Mouse (Mus musculus): ENCODE measurements around the gene Ces2h. TPM values are rescaled to one million over a fixed set of nuclear protein-coding genes. Genes with fewer than 3 reads are reported as not detected.
"Not testable (repeated sequence)": the region's sequence is repeated elsewhere in the genome, so short reads cannot be mapped to it uniquely, and the experiment has no call there.

Gene Ces2h
- not detected in 2 replicates for total RNA-seq (2015)
- not detected in 2 replicates for total RNA-seq (2017)

DNA sequence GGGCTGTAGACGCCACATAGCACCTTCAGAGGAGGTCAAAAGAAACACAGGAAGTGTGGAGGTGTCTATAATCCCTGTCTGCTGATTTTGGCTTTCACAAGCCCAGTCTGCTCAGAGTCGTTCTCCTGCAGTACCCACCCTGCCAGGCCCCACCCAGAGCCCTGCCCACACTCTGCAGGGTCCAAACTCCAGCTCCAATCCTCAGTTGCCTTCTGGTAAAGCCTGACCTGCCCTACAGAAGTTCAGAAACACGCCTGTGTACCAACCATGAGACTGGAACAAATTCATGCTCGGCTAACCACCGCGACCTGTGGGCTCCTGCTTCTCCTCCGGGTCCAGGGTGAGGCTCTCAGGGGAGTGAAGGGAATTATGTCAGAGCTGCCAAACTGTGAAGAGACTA is at the start of gene Ces2h:
Gene Ces2h (plus strand): TSS at position 268 of the 400 bp plus-strand sequence.
- ATAC-seq (replicated peaks; ENCODE audit: poor library complexity), result no peak

DNA sequence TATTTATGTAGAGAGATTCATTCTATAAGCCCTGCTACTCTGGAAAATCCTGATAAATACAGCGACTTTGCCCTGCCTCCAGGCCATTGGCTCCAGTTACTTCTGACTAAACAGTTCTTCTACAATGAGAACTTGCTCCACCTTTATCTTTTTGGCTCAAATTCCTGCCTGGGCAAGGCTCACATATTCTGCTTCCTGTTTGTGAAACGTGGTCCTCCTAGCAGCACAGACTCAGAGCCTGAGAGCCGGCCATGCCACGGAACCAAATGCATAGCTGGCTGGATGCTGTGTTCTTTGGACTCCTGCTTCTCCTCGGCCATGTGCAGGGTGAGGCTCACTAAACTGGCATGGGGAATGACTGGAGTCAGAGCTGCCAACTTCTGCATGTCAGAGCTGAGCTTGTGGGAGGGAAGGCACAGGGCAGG is 39.1 kb upstream of the Ces2h start, which contains the start of gene Ces2g:
Gene Ces2g (plus strand): TSS at position 182 of the 425 bp plus-strand sequence.
- ATAC-seq (replicated peaks; ENCODE audit: poor library complexity), result peak; percentile 85

DNA sequence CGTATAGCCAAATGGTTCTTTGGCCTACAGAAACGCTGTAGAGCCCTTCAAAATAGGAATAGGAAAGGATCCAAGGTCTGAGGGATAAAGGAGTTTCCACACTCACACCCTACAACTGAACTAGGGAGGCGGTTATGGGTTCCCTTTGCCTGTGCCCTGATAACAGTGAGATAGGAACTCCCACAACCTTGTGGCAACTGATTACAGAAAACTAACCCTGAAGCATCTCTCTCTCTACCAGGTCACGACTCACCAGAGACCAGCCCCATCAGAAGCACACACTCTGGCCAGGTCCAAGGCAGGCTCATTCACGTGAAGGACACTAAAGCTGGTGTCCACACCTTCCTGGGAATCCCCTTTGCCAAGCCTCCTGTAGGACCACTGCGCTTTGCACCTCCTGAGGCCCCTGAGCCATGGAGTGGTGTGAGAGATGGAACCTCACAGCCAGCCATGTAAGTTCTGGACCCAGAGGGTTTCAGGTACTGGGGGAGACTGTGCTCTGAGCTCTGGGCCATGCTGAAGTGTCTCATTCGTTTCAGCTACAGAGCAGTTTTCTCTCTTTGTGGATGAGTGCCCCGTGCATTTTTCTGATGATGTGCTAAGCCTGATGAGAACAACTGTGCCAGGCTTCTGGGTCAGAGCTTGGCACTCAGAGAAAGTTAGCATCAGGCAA is 38.3 kb upstream of the Ces2h start:
- ATAC-seq (replicated peaks; ENCODE audit: poor library complexity), result peak; percentile 87

DNA sequence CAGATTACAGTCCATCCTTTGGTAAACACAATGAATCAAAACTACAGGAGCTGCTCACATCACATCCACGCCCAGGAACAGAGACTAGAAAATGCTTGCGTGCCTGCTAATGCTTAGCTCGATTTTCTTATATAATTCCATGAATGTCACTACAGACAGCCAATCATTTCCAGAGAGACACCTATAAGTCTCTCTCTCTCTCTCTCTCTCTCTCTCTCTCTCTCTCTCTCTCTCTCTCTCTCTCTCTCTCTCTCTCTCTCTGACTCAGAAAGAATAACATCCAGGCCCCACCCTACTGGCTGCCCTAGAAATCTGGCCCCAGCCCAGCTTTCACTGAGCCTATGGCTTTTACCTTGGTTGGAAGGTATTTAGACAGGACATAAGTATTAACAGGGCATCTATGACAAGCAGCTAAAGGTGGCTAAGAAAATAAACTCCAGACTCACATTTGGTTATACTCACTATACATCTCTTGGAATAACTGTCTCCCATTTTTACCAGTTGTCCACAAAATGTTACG is 37.2 kb upstream of the Ces2h start:
- ATAC-seq (replicated peaks; ENCODE audit: poor library complexity), result no peak

DNA sequence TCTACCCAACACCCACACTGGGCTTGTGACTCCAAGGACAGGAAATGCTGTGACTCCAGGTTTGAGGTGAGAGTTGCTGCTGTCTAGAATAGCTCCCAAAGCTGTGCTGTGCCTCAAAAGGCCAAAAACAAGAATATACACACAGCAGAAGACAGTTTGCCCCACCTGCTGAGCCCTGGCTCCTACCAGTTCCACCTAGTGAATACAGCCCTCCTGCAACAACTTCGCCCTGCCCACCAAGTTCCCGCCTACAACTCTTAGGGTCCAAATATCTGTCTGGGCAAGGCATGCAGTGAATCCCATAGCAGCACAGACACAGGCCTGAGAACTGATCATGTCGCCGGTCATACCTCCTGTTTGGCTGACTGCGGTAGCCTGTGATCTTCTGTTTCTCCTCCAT is 16.5 kb upstream of the Ces2h start:
- no peak for ATAC-seq (replicated peaks; ENCODE audit: poor library complexity)

DNA sequence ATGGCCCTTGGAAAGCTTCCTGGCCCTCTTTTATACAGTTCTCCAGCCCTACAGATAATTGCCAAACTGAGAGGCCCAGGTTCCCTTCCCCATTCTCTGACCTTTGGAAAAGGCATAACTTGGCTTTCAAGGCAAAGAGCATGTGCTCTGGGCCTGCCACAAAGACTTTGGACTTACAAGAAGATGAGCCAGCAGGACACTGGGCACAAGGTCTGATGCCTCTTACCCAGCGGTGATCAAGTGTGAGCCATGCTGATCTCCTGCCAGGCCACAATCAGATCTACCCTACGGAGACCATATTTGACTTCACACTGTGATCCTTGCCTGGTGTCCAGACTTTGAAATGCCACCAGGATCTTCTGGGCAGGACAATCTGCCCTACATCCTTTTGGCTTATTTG is 15.7 kb upstream of the Ces2h start:
- ATAC-seq (replicated peaks; ENCODE audit: poor library complexity), result no peak

DNA sequence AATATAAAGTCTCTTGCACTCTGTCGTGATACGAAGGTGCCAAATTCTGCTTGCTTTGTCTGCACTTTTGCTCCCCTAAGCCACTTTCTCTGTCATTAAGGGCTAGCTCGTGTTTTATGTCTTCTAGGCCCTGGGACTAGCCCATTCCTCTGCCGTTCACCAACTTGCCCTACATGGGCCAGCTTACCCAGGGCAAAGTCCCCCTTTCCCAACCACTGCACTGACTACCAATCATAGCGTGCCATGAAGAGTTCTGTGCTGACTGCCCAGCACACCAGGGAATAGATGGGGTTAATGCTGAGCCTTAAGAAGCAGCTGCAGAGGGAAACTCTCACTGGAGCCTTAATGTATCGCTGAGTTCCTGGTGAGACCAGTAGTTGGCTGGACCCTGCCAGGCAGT is 2.5 kb upstream of the Ces2h start:
- ATAC-seq (replicated peaks; ENCODE audit: poor library complexity), result no peak

DNA sequence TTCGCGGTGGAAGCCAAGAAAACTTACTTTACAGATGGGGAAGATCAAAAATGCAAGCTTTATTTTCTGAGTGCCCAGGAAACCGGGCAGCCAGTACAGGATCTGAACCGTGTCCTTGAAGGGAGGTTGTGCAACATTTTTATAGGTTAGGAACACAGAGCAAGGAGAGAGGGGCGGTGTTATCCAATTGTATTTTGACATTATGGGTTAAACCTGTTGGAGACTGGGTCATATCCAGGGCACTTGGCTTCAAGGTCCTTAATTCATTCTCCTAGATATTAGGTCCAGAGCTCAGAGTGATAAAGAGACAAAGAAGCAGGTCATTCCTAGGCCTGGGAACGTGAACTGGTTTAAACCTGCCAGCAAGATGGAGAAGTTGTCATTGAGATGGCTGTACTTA is 1.5 kb upstream of the Ces2h start:
- no peak for ATAC-seq (replicated peaks; ENCODE audit: poor library complexity)

DNA sequence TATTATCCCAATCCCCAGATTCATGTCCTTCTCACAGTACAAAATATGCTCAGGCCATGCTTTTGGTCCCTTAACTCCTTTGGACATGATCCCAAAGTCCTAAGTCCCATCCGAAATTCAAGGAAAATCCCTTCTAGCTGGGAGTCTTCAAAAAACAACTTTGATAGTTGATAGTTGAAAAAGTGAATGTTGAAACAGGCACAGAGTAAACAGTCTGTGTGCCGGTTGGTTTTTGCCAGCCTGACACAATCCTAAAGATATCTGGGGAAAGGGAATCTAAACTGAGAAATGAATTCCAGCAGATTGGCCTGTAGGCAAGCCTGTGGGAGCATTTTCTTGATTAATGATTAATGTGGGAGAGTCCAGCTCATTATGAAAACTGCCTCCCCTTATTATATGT is 9.3 kb downstream of the Ces2h start:
- no peak for ATAC-seq (replicated peaks; ENCODE audit: poor library complexity)

DNA sequence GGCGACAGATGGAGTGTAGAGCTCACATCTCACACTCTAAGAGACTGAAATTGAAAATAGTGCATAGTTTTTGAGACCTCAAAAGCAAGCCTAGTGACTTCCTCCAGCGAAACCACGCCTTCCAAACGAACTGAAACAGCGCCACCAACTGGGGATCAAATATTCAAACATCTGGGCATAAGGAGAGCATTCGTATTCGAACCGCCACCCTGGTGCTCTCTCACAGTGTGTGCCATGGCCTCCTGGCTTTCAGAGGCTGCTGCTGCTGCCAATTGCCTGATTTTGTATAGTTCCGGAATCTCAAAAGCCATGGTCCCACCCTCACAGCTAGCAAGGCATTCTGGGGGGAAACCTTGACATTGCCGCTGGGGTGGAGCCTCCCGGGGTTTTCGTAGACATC is 10.5 kb downstream of the Ces2h start:
- peak; percentile 60; the same call in 1 of the 2 replicates for ATAC-seq (replicated peaks; ENCODE audit: poor library complexity)

DNA sequence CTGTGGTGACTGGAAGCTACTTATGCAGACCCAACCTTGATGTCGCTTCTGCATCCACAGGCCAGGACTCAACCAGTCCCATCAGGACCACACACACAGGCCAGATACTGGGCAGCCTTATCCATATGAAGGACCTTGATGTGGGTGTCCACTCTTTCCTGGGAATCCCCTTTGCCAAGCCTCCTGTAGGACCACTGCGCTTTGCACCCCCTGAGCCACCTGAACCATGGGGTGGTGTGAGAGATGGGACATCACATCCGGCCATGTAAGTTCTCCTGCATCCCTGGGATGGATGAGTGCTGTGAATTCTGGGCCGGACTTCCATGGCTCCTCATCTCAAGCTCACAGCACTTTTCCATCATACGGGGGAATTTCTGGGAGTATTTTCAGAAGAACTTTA is 13.7 kb downstream of the Ces2h start:
- ATAC-seq (replicated peaks; ENCODE audit: poor library complexity), result no peak

DNA sequence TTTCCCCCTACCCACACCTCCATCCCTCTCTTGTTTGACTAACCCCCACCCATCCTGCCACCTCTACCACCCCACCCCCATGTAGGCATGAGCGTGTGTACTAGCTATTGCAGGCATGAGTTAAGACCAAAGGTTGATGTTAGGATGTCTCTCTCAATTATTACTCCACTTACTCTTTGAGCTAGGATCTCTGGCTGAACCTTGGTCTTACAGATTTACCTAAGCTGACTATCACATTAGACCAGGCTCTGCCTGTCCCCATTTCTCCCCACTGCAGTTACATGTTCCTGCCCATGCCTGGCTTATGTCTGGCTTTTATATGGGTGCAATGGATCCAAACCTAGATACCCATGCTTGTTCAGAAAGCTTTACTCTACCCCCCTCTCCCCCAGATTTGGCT is 21.3 kb downstream of the Ces2h start:
- ATAC-seq (replicated peaks; ENCODE audit: poor library complexity), result no peak

DNA sequence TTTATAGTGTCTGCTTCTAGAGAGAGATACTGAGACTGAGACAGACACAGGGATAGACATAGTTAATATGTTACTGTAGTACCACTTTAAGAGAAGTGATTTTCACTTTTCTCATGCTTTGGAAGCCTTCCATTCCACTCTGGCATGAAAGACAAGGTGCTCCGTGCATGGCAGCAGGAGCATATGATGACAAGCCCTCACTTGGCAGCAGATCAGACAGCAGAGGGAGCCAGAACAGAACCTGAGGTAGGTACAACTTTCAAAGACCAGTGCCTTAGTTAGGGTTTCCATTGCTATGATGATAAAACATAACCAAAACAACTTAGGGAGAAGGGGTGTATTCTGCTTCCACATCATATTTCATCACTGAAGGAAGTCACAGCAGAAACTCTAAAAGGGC is 22.4 kb downstream of the Ces2h start:
- ATAC-seq (replicated peaks; ENCODE audit: poor library complexity), result no peak

DNA sequence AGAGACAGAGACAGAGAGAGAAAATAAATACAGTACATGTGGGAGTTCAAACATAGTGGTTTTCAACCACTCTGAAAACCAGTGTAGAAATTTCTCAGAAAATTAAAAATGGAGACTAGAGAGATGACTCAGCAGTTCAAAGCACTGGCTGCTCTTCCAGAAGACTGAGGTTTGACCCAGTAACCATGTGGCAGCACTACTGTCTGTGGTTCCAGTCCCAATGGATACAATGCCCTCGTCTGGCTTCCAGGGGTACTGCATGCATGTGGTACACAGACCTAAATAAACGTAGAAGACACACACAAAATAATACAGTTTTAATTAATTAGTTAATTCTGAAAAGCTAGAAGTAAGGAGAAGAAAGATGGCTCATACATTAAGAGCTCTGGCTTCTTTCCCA is 24.4 kb downstream of the Ces2h start:
- peak; percentile 98 for ATAC-seq (replicated peaks; ENCODE audit: poor library complexity)

DNA sequence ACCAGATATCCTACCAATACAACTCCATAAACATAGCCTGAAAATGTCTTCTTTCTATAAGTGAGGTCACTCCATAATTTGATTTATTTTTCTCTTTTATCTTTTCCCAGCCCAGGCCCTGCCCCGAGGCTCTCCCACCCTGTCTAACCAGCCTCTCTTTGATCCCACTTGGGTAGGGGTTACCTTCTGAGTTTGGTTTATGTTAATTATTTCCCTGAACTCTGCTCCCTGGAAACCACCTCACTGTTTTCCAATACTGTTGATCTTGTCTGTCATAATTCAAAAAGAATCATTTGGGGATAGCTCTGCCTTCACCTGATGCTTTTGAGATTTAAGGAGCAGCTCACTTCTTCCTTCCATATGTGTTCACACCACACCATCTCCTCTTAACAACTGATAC is 42.9 kb downstream of the Ces2h start:
- ATAC-seq (replicated peaks; ENCODE audit: poor library complexity), result no peak

DNA sequence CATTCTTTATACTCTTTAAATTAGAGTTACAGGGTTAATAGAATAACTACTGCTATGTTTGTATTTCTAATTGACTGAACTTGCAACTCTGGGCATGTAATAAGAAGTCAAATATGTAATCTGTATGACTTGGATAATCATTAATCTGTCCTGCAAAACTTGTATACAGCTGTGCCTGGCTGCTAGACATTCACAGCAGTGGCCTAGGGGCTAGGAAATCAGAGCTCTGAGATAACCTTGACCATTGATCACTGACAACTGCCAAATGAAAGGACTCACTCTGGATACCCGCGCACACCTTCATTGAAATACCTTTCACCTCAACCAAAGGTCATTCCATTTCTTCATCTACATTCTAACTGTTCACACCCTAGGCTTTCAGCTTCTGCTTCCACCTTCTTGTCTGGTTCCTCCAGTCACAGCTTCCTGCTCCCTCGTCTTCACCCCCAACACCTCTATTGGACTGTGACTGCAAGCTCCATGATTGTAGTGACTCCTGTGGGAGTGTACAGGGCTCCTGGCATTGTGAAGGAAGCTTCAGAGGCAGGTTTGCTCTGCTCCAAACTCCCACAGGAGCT is 45.3 kb downstream of the Ces2h start:
- no peak for ATAC-seq (replicated peaks; ENCODE audit: poor library complexity)

DNA sequence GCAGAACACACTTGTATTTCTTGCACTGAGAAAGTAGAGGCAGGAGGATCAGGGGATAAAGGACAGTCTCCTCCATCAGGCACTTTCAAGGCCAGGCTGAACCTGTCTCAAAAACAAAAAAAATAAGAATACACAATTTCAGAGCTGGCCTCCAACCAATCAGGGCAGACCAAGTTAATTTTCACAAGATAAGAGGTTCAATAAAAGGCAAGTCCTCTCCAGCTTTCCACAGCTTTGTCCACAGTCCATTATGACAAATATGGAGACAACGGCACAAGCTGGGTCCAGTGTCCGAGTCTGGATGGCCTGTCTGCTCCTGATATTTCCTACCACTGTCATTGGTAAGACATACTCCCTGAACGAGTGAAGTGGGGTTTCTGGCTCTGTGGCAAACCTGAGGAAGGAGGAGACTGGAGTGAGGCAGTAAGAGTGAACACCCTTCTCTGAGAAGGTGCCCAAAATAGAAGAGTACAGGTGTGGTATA is 47.8 kb downstream of the Ces2h start, which contains the start of gene Ces3a:
Gene Ces3a (plus strand): TSS at position 231 of the 484 bp plus-strand sequence.
- no peak for ATAC-seq (replicated peaks; ENCODE audit: poor library complexity)

DNA sequence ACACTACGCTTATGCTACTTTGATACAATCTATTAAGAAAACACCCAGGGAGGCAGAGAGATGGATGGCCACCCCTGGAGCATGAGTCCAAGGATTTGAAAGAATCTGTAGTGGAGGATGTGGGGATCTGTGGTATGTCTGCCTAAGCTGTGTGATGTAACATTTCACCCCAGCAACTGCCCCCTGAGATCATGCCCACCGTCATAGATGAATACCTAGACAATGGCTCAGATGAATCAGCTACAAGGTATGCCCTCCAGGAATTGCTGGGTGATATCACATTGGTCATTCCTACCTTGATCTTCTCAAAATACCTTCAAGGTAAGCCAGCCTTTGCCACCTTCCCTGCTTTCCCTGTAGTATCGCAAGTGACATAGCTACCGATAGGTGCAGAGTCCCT is 55.6 kb downstream of the Ces2h start:
- ATAC-seq (replicated peaks; ENCODE audit: poor library complexity), result no peak

DNA sequence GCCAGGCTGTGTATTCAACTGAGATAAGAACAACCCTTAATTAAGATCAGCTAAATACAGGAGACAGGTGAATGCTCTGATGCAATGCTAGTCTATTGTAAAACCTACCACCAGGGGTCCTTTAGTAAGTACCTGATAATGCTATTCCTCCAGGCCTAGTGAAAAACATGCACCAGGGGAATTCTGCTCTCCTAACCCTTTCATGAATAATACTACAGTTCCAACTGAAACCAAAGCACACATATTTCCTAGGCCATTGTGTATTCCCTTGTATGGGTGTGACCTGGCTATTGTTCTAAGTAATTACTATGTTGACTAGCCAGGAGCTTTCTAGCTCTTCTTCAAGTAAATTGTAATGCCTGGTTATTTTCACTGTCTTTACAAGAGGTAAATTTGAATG is 59.4 kb downstream of the Ces2h start:
- ATAC-seq (replicated peaks; ENCODE audit: poor library complexity), result no peak

DNA sequence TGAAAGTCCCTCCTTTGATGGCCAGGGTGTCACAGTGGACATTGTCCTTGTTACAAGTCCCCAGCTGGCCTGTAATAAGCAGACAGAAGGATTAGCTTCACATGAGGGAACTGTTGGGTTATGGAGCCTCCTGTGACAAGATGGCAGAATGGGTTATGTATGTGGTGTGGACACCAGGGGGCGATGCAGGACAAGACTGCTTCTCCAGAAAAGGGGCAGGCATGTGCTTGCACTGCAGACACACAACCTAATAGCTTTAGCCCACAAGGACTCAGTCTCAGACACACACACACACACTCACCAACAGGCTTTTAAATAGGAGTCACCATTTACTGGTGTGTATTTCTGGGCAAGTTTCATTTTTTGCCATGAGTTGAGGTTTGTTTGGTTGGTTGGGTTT is 66.1 kb downstream of the Ces2h start:
- ATAC-seq (replicated peaks; ENCODE audit: poor library complexity), result peak; percentile 89

DNA sequence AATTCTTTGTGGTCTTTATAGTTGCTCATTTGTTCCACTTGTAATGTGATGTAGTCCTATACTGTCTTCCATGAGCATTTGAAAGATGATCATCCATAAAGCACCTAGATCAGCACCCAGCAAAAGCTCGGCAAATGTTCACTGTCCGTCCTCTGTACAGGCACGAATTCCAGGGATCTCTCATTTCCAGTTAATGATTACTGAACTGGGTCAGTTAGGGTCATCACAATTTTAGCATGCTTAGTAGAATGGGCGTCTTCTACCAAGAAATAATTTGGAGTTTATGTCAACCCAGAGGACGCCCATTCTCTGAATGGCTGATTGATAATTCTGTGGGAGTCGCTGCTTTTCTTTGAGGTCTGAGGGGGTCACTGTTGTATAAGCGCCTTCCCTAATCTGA is 67.3 kb downstream of the Ces2h start:
- ATAC-seq (replicated peaks; ENCODE audit: poor library complexity), result not testable (repeated sequence)

DNA sequence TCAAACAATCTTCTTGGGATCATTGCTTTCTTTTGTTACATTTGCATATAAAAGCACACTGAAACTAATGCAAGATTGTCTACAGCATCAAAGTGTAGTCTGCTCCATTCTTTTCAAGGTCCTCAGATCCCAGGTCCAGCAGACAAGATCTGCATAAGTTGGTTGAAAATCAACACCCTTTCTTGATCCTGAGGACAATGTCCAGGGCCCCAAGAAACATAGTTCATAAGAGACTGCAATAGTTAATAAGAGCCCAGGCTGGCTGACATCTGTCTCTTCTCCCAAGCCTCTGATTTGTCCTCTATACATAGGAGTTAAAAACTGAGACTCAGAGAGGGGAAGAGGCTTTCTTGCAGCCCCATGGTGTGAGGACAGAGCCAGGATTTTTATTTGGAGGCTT is 68.3 kb downstream of the Ces2h start:
- ATAC-seq (replicated peaks; ENCODE audit: poor library complexity), result no peak

Data from megakaryocyte progenitor cell, adult 5-6 weeks (primary cell).